Mouse (Mus musculus): ENCODE data around the gene Col25a1. TPM values are rescaled to one million over a fixed set of nuclear protein-coding genes. Genes with fewer than 3 reads are reported as not detected.

Col25a1 gene
- polyA plus RNA-seq, 1 experiment: 10.1 TPM

GRCm38 (mm10) chr3:130216141-130216540, 84.8 kb downstream of the Col25a1 start:
- TF ChIP-seq POLR2A (IDR thresholded peaks at IDR 0.05; ENCODE audit: borderline replicate concordance, extremely low read depth, insufficient read depth, insufficient read length, poor library complexity, severe bottlenecking) (no peak), CTCF (IDR thresholded peaks at IDR 0.05; ENCODE audit: borderline replicate concordance, extremely low read depth, insufficient read depth, insufficient read length) (no peak)
- no peak for DNase-seq (ENCODE audit: low read depth)

- no peak for TF ChIP-seq POLR2A (IDR thresholded peaks at IDR 0.05; ENCODE audit: borderline replicate concordance, extremely low read depth, insufficient read depth, insufficient read length, poor library complexity, severe bottlenecking)
- DNase-seq (ENCODE audit: low read depth): peak; percentile 60
Observed at GRCm38 (mm10) chr3:130216646-130217045, 85.3 kb downstream of the Col25a1 start.

GRCm38 (mm10) chr3:130217705-130218104, 86.4 kb downstream of the Col25a1 start:
- TF ChIP-seq CTCF (IDR thresholded peaks at IDR 0.05; ENCODE audit: borderline replicate concordance, extremely low read depth, insufficient read depth, insufficient read length) (no peak), POLR2A (IDR thresholded peaks at IDR 0.05; ENCODE audit: borderline replicate concordance, extremely low read depth, insufficient read depth, insufficient read length, poor library complexity, severe bottlenecking) (no peak)

GRCm38 (mm10) chr3:130218232-130218728, 87.0 kb downstream of the Col25a1 start:
- DNase-seq (ENCODE audit: low read depth): no peak

More at GRCm38 (mm10) chr3:130217705-130218104, 86.4 kb downstream of the Col25a1 start:
- peak; percentile 32 for DNase-seq (ENCODE audit: low read depth)

GRCm38 (mm10) chr3:130220811-130221210, 89.5 kb downstream of the Col25a1 start:
- DNase-seq (ENCODE audit: low read depth): no peak
- TF ChIP-seq POLR2A (IDR thresholded peaks at IDR 0.05; ENCODE audit: borderline replicate concordance, extremely low read depth, insufficient read depth, insufficient read length, poor library complexity, severe bottlenecking) (no peak), CTCF (IDR thresholded peaks at IDR 0.05; ENCODE audit: borderline replicate concordance, extremely low read depth, insufficient read depth, insufficient read length) (no peak)

More at GRCm38 (mm10) chr3:130218232-130218728, 87.0 kb downstream of the Col25a1 start:
- TF ChIP-seq CTCF (IDR thresholded peaks at IDR 0.05; ENCODE audit: borderline replicate concordance, extremely low read depth, insufficient read depth, insufficient read length): no peak
- TF ChIP-seq POLR2A (IDR thresholded peaks at IDR 0.05; ENCODE audit: borderline replicate concordance, extremely low read depth, insufficient read depth, insufficient read length, poor library complexity, severe bottlenecking): no peak

GRCm38 (mm10) chr3:130228186-130228585, 96.9 kb downstream of the Col25a1 start:
- no peak for TF ChIP-seq POLR2A (IDR thresholded peaks at IDR 0.05; ENCODE audit: borderline replicate concordance, extremely low read depth, insufficient read depth, insufficient read length, poor library complexity, severe bottlenecking)
- no peak for TF ChIP-seq CTCF (IDR thresholded peaks at IDR 0.05; ENCODE audit: borderline replicate concordance, extremely low read depth, insufficient read depth, insufficient read length)
- DNase-seq (ENCODE audit: low read depth): no peak

- no peak for DNase-seq (ENCODE audit: low read depth)
- TF ChIP-seq CTCF (IDR thresholded peaks at IDR 0.05; ENCODE audit: borderline replicate concordance, extremely low read depth, insufficient read depth, insufficient read length) (no peak), POLR2A (IDR thresholded peaks at IDR 0.05; ENCODE audit: borderline replicate concordance, extremely low read depth, insufficient read depth, insufficient read length, poor library complexity, severe bottlenecking) (no peak)
Observed at GRCm38 (mm10) chr3:130232944-130233343, 101.6 kb downstream of the Col25a1 start.

GRCm38 (mm10) chr3:130235233-130235632, 103.9 kb downstream of the Col25a1 start:
- no peak for DNase-seq (ENCODE audit: low read depth)
- no peak for TF ChIP-seq CTCF (IDR thresholded peaks at IDR 0.05; ENCODE audit: borderline replicate concordance, extremely low read depth, insufficient read depth, insufficient read length)
- no peak for TF ChIP-seq POLR2A (IDR thresholded peaks at IDR 0.05; ENCODE audit: borderline replicate concordance, extremely low read depth, insufficient read depth, insufficient read length, poor library complexity, severe bottlenecking)

GRCm38 (mm10) chr3:130236129-130236528, 104.8 kb downstream of the Col25a1 start:
- TF ChIP-seq CTCF (IDR thresholded peaks at IDR 0.05; ENCODE audit: borderline replicate concordance, extremely low read depth, insufficient read depth, insufficient read length): no peak
- no peak for TF ChIP-seq POLR2A (IDR thresholded peaks at IDR 0.05; ENCODE audit: borderline replicate concordance, extremely low read depth, insufficient read depth, insufficient read length, poor library complexity, severe bottlenecking)
- no peak for DNase-seq (ENCODE audit: low read depth)

- no peak for TF ChIP-seq CTCF (IDR thresholded peaks at IDR 0.05; ENCODE audit: borderline replicate concordance, extremely low read depth, insufficient read depth, insufficient read length)
- TF ChIP-seq POLR2A (IDR thresholded peaks at IDR 0.05; ENCODE audit: borderline replicate concordance, extremely low read depth, insufficient read depth, insufficient read length, poor library complexity, severe bottlenecking): no peak
- no peak for DNase-seq (ENCODE audit: low read depth)
Observed at GRCm38 (mm10) chr3:130237852-130238251, 106.6 kb downstream of the Col25a1 start.

GRCm38 (mm10) chr3:130241924-130242323, 110.6 kb downstream of the Col25a1 start:
- TF ChIP-seq CTCF (IDR thresholded peaks at IDR 0.05; ENCODE audit: borderline replicate concordance, extremely low read depth, insufficient read depth, insufficient read length): no peak
- no peak for TF ChIP-seq POLR2A (IDR thresholded peaks at IDR 0.05; ENCODE audit: borderline replicate concordance, extremely low read depth, insufficient read depth, insufficient read length, poor library complexity, severe bottlenecking)
- no peak for DNase-seq (ENCODE audit: low read depth)

GRCm38 (mm10) chr3:130242647-130243296, 111.5 kb downstream of the Col25a1 start:
- TF ChIP-seq POLR2A (IDR thresholded peaks at IDR 0.05; ENCODE audit: borderline replicate concordance, extremely low read depth, insufficient read depth, insufficient read length, poor library complexity, severe bottlenecking) (no peak), CTCF (IDR thresholded peaks at IDR 0.05; ENCODE audit: borderline replicate concordance, extremely low read depth, insufficient read depth, insufficient read length) (no peak)
- peak; percentile 53 for DNase-seq (ENCODE audit: low read depth)
